Mouse (Mus musculus) brain, embryonic 14.5 days (tissue): ENCODE results near the gene Xlr3c.
"Not testable (repeated sequence)": the region's sequence is repeated elsewhere in the genome, so short reads cannot be mapped to it uniquely, and the experiment has no call there.

Experiments used
- CTCF ChIP-seq: fragments of 200-500 bp; IDR thresholded peaks from 2 replicates; pipeline ENCODE4 v1.5.1; 2012; ENCODE audit warnings: inconsistent platforms, mild to moderate bottlenecking, moderate library complexity, borderline replicate concordance; ENCODE audit not compliant: insufficient read depth, insufficient read length; ENCODE audit errors: extremely low read depth
- POLR2A ChIP-seq: fragments of 200-500 bp; IDR thresholded peaks from 2 replicates; pipeline ENCODE4 v1.6.1; 2012; ENCODE audit warnings: mild to moderate bottlenecking, inconsistent platforms, borderline replicate concordance; ENCODE audit not compliant: poor library complexity, insufficient read depth, insufficient read length, severe bottlenecking; ENCODE audit errors: extremely low read depth

- not testable (repeated sequence) for TF ChIP-seq CTCF, POLR2A
Measured at GRCm38 (mm10) chrX:73213819-73214564, 51.2 kb downstream of the Xlr3c start, which contains the start of gene Xlr4b.
